Mouse (Mus musculus) heart, embryonic 12.5 days (tissue): ENCODE data around the gene Gm14548. TPM values are rescaled to one million over a fixed set of nuclear protein-coding genes. Genes with fewer than 3 reads are reported as not detected.
"Not testable (repeated sequence)": the region's sequence is repeated elsewhere in the genome, so short reads cannot be mapped to it uniquely, and the experiment has no call there.

ENCODE experiments used
- ATAC-seq: fragments of 200-750 bp; cut with Nextera tagmentation; 2 replicates; pipeline ENCODE4 v1.8.0; 2017; ENCODE audit warnings: moderate TSS enrichment, moderate library complexity; ENCODE audit not compliant: insufficient number of reproducible peaks, low FRiP score
- H3K27ac ChIP-seq: fragments of 300-500 bp; sonication (generic); 2 replicates; pipeline ENCODE4 v1.5.1; 2016; ENCODE audit warnings: mild to moderate bottlenecking, moderate library complexity; ENCODE audit not compliant: poor library complexity, severe bottlenecking
- H3K27me3 ChIP-seq: fragments of 300-500 bp; sonication (generic); replicated peaks from 2 replicates; pipeline ENCODE4 v1.6.1; 2016; ENCODE audit warnings: mild to moderate bottlenecking, moderate library complexity
- H3K36me3 ChIP-seq: fragments of 300-500 bp; sonication (generic); 2 replicates; pipeline ENCODE4 v1.6.1; 2016; ENCODE audit warnings: mild to moderate bottlenecking, moderate library complexity
- H3K4me1 ChIP-seq: fragments of 300-500 bp; sonication (generic); replicated peaks from 2 replicates; pipeline ENCODE4 v1.6.1; 2016; ENCODE audit warnings: mild to moderate bottlenecking
- H3K4me2 ChIP-seq: fragments of 300-500 bp; sonication (generic); 2 replicates; pipeline ENCODE4 v1.6.1; 2016; ENCODE audit warnings: mild to moderate bottlenecking, moderate library complexity
- H3K4me3 ChIP-seq: fragments of 300-500 bp; sonication (generic); 2 replicates; pipeline ENCODE4 v1.5.1; 2016; ENCODE audit warnings: mild to moderate bottlenecking
- H3K9ac ChIP-seq: fragments of 300-500 bp; sonication (generic); 2 replicates; pipeline ENCODE4 v1.6.1; 2016; ENCODE audit warnings: mild to moderate bottlenecking, moderate library complexity
- H3K9me3 ChIP-seq: fragments of 300-500 bp; sonication (generic); replicated peaks from 2 replicates; pipeline ENCODE4 v1.6.1; 2016; ENCODE audit warnings: mild to moderate bottlenecking, moderate library complexity
- WGBS: fragments of 180-500 bp; shearing (Covaris S2); methylation state at CpG from one replicate; pipeline ENCODE4 v1.1.7; 2016; 5-methylcytosine and 5-hydroxymethylcytosine counted together
- polyA plus RNA-seq: library from polyadenylated mRNA; unstranded; fragments of >200 nt; fragmentation: Nextera tagmentation; extraction: Ambion mirVana; gene quantifications from 2 replicates; pipeline ENCODE4 v1.2.1, GENCODE M21; 2016

Gene Gm14548
- polyA plus RNA-seq, result not detected in 2 replicates

DNA sequence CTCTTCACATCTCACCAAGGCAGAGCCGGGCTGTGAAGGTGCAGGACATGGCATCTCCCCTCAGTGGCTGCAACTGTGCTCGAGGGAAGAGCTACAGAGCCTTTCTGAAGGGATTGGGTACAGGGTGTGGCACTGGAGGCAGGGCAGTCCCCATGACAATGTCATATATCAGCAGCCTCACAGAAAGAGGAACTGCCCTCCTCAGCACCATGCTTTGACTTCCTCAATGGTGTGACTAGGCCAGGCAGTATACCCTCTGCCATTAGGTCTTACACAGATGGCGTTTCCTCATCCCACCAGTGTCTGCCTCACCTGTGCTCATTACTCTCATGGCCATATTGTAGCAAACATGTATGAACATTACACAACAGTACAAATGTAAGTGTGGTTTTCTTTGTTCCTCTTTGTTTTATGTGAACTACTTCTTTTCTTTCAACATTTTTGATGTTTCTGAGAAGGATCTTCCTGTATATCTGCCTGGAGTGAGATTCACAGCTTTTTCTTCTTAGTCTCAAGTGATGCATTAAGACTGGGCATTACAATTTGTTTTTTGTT, at the start of gene Gm14548:
Gm14548 (minus strand) TSS at position 85 of the 555 bp plus-strand sequence.
- ATAC-seq, result not testable (repeated sequence)

DNA sequence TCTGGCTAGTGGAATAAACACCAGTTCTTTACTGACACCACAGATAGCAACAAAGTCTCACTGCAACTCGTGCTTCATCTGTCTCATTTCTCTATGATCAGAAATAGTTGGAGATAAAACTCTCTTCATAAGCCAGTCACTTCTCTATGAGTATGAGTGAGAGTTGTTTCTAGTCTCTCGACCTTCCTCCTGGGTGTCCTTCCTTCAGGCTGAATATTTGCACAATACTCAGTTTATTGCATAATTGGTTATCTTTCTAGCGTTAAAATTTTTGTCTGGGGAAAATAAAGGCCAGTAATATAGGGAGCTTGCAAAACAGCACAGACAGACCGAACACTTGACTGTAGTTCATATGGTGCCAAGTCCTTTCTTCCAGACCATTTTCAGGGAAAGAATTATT, 48.2 kb upstream of the Gm14548 start:
- Histone ChIP-seq H3K4me2 (no peak overlapping the region), H3K4me1 (no peaks in the 10 kb centered on the region), H3K36me3 (no peaks in the 10 kb centered on the region), H3K27me3 (no peaks in the 10 kb centered on the region), H3K9me3 (0 out of 2 replicates have a peak, but pooled peaks cover 6% of the 10 kb centered on the region), H3K4me3 (no peak overlapping the region), H3K9ac (no peak overlapping the region), H3K27ac (no peak overlapping the region)
- no peak for ATAC-seq
- 63% methylated on average over 4 of the region's 4 CpGs for WGBS

More for the DNA sequence above, at the start of gene Gm14548:
- H3K4me2 ChIP-seq, H3K4me3 ChIP-seq, H3K27me3 ChIP-seq, H3K36me3 ChIP-seq, H3K9ac ChIP-seq, H3K9me3 ChIP-seq, H3K4me1 ChIP-seq, H3K27ac ChIP-seq: not testable (repeated sequence)
- 48% methylated on average over 3 of the region's 3 CpGs for WGBS

DNA sequence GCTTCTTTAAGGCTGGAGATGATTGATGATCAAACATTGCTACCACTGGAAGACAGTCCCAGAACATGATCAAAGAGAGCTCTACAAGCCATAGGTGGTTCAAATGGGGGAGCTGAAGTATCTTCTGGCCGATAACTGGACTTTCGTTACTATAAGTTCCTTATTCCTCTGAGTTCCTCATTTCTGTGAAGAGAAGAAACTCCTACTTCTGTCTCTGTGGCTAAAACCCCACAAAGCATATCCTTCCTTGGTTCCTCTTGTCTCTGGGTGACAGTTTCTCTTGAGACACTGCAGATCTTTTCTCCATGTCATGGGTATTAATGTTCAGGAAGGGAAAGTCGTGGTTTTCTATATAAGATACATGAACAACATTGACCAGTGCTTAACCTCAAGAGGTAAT, 43.0 kb upstream of the Gm14548 start:
- WGBS, result 62% methylated on average over 3 of the region's 3 CpGs
- no peaks in the 10 kb centered on the region for H3K4me1 ChIP-seq

DNA sequence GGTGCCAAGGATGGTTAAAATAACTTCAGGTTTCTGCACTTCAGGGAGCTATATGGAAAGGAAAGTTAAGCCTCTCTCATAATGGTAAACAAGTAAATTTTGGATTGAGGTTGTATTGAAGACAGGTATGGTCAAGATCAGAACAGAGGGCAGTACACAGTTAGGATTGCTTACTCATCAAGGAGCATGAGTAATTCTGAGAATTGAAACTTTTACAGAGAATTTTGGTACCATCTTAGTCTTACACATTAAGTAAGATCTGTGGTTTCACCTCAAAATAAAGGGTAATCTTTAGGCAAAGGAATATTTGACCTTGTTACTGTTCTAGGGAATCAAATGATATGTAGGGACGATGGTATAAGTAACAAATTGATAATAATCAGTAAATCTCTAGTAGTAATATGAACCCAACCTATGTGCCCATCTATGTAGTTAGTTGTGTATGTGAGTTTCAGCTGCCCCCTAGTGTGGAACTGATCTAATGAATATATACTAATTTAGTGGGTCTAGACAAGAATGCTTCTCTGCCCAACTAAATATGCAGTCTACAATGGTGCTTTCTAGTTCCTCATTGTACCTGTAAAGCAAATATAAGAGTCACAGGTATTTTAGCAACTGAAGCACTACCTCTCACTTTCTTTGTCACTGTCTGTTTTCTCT, 42.1 kb upstream of the Gm14548 start:
- Histone ChIP-seq H3K36me3 (no peaks in the 10 kb centered on the region), H3K4me3 (no peak overlapping the region), H3K27me3 (no peaks in the 10 kb centered on the region), H3K27ac (no peak overlapping the region), H3K9me3 (0 out of 2 replicates have a peak, but pooled peaks cover under 1% of the 10 kb centered on the region), H3K4me2 (no peak overlapping the region), H3K9ac (no peak overlapping the region), H3K4me1 (no peaks in the 10 kb centered on the region)
- 58% methylated on average over 1 of the region's 1 CpGs for WGBS
- ATAC-seq, result no peak

More for the DNA sequence above, 43.0 kb upstream of the Gm14548 start:
- H3K9ac ChIP-seq, result no peak overlapping the region
- no peak overlapping the region for H3K4me2 ChIP-seq
- H3K27me3 ChIP-seq, result no peaks in the 10 kb centered on the region
- H3K36me3 ChIP-seq, result no peaks in the 10 kb centered on the region
- no peak overlapping the region for H3K4me3 ChIP-seq
- ATAC-seq, result no peak
- H3K27ac ChIP-seq, result no peak overlapping the region
- H3K9me3 ChIP-seq, result 0 out of 2 replicates have a peak, but pooled peaks cover 6% of the 10 kb centered on the region

DNA sequence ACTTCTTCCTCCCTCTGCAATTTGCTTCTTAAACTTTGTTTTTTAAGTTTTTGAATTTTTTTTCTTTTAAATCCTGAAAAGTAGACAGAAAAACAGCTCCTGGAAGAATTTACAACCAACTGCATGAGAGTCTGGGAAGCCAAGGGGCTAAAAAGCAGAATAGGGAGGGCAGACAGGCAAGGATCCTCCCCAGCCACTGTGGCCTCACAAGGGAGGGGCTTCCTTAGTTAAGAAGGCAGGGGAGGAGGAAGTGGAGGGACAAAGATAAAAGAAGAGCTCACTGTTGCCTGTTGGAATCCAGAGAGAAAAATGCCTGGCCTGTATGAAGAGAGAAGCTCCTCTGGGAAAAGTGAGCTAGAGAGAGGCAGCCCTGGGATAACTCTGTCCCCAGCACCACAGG, 37.6 kb upstream of the Gm14548 start:
- H3K9ac ChIP-seq, H3K36me3 ChIP-seq, H3K4me3 ChIP-seq, H3K27ac ChIP-seq, H3K27me3 ChIP-seq, H3K9me3 ChIP-seq, H3K4me2 ChIP-seq, H3K4me1 ChIP-seq, ATAC-seq: not testable (repeated sequence)

DNA sequence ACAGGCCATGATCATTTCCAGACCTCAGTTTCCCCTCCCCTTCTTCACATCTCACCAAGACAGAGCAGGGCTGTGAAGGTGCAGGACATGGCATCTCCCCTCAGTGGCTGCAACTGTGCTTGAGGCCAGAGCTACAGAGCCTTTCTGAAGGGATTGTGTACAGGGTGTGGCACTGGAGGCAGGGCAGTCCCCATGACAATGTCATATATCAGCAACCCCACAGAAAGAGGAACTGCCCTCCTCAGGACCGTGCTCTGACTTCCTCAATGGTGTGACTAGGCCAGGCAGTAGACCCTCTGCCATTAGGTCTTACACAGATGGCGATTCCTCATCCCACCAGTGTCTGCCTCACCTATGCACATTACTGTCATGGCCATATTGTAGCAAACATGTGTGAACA, 17.5 kb upstream of the Gm14548 start, which contains the start of gene Lilra6:
Lilra6 (minus strand) TSS at position 117 of the 400 bp plus-strand sequence.
- not testable (repeated sequence) for ATAC-seq, H3K4me1 ChIP-seq, H3K4me3 ChIP-seq, H3K9ac ChIP-seq, H3K9me3 ChIP-seq, H3K27ac ChIP-seq, H3K27me3 ChIP-seq, H3K36me3 ChIP-seq, H3K4me2 ChIP-seq
- 64% methylated on average over 2 of the region's 2 CpGs for WGBS

DNA sequence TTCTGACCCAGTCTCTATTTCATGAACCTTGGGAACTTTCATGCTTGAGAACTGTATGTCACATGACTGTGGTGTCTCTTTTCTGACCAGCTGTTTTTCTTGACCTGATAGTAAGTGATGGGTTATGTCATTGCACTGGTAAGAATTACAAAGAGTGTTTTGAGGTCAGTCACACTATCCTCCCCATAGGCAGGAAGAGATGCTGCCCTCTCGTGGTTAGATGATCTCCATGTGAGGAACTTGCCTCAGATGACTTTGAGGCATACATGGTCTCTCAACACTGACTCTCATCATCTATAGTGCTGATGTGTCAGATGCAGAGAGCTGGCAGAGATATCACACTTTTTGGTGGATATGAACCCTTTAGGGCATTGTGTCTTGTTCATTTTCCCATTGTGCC, 5.8 kb upstream of the Gm14548 start:
- Histone ChIP-seq H3K27me3 (no peaks in the 10 kb centered on the region), H3K9ac (no peak overlapping the region), H3K9me3 (no peaks in the 10 kb centered on the region), H3K4me3 (no peak overlapping the region), H3K36me3 (no peaks in the 10 kb centered on the region), H3K27ac (no peak overlapping the region), H3K4me2 (no peak overlapping the region), H3K4me1 (no peaks in the 10 kb centered on the region)
- no peak for ATAC-seq
- WGBS, result 22% methylated on average over 1 of the region's 1 CpGs

DNA sequence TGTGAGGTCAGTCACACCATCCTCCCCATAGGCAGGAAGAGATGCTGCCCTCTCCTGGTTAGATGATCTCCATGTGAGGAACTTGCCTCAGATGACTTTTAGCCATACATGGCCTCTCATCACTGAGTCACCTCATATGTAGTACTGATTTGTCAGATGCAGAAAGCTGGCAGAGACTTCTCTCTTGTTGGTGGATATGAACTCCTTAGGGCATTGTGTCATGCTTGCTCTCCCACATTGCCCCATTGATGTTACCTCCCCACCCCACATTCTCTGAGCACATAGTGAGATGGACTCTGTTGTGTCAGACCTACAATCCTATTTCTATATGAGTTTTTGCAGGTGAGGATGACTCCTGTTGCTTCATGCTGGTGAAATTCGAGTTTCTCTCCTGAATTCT, 22.9 kb downstream of the Gm14548 start:
- H3K27me3 ChIP-seq, H3K36me3 ChIP-seq, H3K9ac ChIP-seq, ATAC-seq, H3K9me3 ChIP-seq, H3K27ac ChIP-seq, H3K4me1 ChIP-seq, H3K4me3 ChIP-seq, H3K4me2 ChIP-seq: not testable (repeated sequence)
- no CpG with 5 or more reads among the region's 1 CpGs for WGBS

DNA sequence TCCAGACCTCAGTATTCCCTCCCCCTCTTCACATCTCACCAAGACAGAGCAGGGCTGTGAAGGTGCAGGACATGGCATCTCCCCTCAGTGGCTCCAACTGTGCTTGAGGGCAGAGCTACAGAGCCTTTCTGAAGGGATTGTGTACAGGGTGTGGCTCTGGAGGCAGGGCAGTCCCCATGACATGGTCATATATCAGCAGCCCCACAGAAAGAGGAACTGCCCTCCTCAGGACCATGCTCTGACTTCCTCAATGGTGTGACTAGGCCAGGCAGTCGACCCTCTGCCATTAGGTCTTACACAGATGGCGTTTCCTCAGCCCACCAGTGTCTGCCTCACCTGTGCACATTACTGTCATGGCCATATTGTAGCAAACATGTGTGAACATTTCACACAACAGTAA, 53.0 kb downstream of the Gm14548 start, which contains the start of gene Pira2:
Pira2 (minus strand) TSS at position 101 of the 400 bp plus-strand sequence.
- not testable (repeated sequence) for H3K4me2 ChIP-seq, H3K9ac ChIP-seq, H3K9me3 ChIP-seq, ATAC-seq, H3K27me3 ChIP-seq, H3K4me3 ChIP-seq, H3K36me3 ChIP-seq, H3K4me1 ChIP-seq, H3K27ac ChIP-seq
- WGBS, result no CpG with 5 or more reads among the region's 2 CpGs

DNA sequence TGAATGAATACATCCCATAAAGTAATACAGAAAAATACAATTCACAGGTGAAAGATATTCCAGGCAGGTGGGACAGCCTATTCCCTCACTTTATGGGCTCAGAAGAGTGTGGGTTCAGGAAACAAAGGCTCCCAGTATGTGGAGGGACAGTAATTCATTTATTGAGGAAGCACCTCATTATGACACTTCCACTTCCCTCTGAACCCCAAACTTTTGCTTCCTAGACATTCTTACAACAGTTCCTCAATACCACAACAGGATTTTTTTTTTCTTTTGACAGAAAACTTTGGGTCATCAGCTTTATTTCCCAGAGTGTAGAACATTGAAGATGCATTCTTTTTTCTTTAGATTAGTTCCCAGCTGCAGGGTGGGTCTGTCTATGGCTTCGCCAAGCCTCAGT, 60.1 kb downstream of the Gm14548 start:
- not testable (repeated sequence) for H3K27ac ChIP-seq, H3K4me3 ChIP-seq, H3K4me1 ChIP-seq, ATAC-seq, H3K36me3 ChIP-seq, H3K27me3 ChIP-seq, H3K4me2 ChIP-seq, H3K9ac ChIP-seq, H3K9me3 ChIP-seq
- WGBS, result no CpG with 5 or more reads among the region's 1 CpGs
